Mouse (Mus musculus) mouse trophoblast stem cell (cell line): ENCODE measurements around the gene Wdfy2.

Experiments used
- in situ Hi-C, 2 experiments: fragments of 300-500 bp; cut with MseI, MboI; formaldehyde crosslinking; loops; 2 replicates in 1 of 2; 3 replicates in 1 of 2; pipeline ENCODE4 v1.15.1; 2025

Gene Wdfy2

GRCm38 (mm10) chr14:62924800-62925199 lies 87.3 kb downstream of the Wdfy2 start:
- in situ Hi-C loops, result no loop called here

DNA sequence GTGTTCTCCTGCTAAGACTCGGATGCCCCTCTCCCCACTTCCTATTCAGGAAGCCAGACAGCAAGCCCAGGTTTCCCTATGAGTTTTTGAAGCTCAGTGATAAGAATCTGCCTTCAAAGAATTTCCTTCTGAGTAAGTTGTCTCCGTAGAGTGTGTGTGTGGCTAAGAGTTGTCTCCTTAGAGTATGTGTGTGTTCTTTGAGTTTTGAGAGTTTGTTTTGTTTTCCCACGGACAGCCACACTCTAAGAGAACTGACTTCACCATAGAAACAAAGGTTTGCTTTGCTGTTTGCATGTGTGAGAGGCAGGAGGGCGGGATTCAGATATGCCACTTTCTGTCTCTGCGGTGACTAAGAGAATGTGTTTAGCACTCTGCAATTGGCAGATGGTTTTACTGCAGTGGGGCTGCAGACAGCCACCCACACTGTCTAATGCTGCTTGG lies 90.6 kb downstream of the Wdfy2 start:
- in situ Hi-C loops, result no loop called here

GRCm38 (mm10) chr14:62935361-62935760 lies 97.9 kb downstream of the Wdfy2 start:
- in situ Hi-C loops, result no loop called here

DNA sequence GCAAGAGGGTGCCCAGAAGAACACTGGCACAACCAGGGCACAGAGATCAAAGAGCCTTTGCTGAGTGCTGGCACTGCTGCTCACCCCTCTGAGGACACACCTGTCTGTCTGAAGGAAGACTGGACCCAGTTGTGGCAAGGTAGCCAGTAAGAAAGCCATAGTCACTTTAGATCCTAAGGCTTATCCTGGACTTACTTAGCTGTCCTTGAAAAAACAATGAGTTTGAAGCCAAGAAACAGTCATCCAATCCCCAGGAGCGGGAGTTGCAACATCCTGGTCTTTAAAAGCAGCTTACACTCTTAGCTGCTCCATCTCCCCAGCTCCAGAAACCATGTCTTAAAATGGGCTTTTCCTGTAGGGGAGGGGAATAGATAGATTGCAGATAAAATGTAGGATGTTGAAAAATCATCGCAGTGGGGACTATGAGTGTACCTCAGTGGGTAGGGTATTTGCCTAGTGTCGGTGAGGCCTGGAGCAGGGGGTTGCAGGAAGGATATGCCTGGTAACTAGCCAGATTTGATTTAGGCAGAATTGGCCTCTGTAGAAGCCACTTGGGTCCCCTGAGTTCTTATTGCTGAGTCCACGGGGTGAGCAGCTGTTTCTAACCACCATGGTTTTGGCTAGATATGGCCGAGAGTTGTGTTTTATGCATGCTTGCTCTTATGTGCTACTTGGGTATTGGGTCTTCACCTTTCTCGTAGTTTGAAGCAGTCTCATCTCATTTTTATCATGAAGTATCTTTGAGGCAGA lies 99.3 kb downstream of the Wdfy2 start:
- in situ Hi-C loops, result no loop called here

DNA sequence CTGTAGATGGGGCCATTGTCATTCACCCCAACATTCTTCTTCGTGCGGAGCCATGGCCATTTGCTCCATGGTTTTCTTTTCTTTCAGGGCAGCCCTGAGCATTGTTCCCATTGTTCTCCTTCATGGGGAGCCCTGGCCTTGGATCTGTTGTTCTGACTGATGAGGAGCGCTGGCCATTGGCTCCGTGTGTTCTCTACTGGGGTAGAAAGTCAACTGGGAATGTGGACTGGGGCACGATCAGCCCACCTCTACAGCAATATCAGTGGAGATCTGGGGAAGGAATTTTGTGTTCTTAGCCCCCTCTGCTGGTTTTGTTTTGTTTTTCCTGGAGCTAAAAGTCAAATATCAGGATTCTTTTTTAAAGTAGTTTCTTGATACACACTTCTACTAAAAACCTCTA lies 100.2 kb downstream of the Wdfy2 start:
- in situ Hi-C loops, result no loop called here

DNA sequence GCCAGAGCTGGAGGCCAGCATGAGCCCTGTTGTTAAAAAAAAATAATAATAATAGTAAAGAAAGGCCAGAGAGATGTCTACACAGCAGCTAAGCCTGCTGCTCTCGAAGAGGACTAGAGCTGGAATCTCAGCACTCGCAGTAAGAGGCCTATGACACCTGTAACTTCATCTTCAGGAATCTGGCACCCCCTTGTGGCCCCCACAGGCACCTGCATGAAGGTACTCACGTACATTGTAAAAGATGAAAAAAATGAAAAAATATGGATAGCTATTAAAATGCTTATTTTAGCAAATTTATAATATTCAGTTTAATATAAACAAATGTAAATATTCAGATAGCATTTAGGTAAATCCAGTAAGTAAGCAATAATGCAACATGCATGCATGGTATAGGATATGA lies 102.0 kb downstream of the Wdfy2 start:
- in situ Hi-C loops, result no loop called here

DNA sequence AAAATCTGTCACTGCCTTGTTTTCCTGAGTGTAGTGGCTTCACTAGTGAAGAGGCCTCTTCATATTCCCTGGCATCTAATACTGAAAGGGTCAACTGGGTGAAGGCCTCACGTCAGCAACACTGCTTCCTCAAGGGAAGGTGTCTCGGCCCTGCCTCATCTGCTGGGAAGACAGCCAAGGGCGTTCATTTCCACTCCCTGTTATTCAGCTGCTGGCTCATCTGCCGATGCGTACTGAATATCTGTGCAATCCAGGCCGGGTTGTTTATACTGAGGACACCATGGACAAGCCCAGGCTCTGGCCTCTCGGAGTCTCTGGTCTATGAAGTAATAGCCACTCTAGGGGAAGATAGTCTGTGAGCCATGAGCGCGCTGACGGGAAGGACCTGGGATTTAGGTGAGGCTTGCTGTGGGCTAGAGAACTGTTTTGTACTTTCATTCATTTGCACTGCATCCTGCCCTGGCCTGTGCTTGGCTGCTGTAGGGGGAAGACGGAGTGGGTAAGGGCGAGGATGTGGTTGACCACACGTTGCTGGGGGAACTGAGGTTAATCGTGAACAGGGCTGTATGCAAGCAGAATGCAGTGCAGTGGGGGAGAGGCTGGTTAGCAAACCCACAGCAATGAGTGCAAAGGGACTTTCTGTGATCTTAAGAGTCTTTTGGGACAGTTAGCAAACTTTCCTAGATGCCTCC lies 103.1 kb downstream of the Wdfy2 start:
- in situ Hi-C loops, result no loop called here

DNA sequence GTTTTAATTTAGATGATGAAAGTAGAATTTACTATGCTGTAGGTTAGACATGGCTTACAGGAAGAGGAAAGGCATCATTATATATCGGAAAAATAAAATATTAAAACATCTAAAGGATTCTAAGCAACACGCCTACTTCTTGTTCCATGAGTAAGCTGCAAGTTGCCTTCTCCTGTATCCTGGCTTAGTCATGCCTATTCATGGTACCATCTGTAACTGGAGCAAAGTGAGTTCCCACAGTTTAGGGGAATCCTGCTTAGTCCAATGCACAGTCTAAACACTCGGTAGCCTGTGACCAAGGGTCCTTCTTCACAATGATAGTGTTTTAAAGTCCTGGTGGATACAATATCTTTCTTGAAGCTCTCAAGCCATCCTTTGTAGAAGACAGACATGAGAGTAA lies 109.3 kb downstream of the Wdfy2 start:
- in situ Hi-C loops, result no loop called here

DNA sequence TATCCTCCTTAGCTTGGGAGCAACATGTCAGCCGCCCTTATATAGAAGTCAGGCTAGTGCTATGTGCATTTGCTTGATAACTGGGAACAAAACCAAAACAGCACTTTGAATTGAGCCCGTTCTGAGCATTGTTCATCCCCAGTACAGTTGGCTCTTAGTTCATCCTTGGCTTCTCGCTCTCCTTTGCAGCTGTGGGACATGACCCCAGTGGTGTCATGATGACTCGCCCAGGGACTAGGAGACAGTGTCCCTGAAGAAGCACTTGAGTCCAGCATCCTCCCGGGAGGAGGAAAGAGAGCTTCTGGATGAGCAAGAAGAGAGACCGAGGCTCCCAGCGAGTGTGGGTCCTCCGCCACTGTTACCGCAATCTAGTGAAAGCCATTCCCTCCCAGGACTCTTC lies 118.6 kb downstream of the Wdfy2 start:
- in situ Hi-C loops, result no loop called here

GRCm38 (mm10) chr14:62963632-62964031 lies 126.2 kb downstream of the Wdfy2 start:
- in situ Hi-C loops, result no loop called here

DNA sequence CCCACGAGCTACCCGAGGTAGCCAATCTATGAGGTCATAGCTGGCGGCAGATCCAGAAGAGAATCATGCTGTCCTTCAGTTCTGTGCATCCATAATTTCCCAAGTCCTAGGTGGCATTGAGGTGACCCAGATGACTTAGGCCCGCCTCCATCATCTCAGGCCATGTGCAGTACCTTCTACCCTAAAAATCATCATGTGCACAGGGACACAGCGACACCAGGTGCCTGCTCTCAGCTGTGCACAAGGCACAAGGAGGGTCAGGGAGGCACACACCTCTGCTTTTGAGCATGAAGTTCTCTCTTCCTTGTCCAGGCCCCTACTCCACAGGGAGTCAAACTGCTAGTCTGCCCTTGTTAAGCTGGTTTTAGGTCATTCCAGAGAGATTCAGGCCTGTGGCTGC lies 127.9 kb downstream of the Wdfy2 start:
- in situ Hi-C loops, result no loop called here

DNA sequence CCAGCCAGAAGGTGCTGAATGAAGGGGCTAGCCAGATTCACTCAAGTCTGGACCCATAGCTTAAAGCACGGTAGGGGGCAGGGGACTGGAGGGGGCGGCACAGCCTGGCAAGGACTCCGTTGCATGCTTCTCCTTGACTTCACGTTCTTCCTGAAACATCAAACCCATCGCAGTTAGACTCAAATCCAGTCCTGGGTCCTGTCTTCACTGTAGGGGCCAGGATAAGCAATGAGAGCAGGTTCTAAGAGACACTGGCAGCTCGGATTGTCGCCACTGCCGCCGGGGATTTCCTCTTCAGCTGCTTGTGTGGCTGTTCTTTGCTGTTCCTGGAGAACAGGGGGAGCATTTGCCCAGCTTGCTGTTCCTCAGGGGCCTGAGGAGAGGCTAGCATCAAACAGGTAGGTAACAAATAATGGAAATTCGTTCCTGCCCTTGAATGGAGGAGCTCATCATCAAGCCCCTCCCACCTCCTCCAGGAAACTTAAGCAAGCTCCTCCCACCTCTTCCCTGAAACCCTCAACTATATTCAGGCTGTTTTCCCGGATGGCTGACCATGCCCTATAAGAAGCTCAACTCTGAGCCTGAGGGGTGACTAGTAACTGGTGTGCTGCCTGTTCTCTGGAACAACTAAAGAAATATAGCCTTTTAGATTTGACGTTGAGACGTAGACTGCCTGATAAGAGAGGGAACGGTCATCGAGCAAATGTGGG lies 128.5 kb downstream of the Wdfy2 start:
- in situ Hi-C loops, result no loop called here

DNA sequence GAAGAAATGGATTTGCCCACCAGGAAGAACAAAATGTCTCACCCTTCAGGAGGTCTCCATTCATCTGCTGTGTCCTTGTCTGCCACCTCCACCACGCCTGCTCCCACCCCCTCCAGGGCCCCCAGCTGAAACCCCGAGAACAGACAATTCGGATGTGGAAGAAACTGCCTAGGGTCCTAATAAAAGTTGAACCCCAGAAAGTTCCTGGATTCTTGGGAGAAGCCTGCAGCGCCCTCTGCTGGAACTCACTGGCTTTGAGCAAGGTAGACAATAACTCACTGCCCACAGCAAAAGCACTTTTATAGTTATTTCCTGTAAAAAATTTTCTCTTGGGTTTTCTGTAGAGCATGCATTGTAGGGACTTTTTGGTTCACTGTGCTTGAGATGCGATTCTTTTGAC lies 137.6 kb downstream of the Wdfy2 start:
- in situ Hi-C loops, result no loop called here

DNA sequence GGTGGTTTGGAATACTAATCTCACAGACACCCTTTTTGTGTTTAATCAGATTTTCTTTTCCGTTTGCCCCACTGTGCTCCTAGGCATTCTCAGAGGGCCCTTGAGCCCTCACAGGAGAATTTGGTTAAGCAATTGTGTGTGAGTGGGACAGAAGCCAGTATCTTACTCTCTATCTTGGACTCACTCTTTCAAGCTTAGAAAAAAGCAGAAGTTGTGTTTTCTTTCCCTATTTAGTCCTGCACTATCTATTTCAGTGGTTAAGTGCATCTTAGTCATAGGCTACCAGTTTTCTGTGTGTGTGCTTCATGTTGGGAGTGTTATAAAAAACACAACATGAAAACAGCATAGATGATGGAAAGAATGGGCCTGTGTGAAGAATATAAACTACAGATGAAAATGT lies 142.3 kb downstream of the Wdfy2 start:
- in situ Hi-C loops, result no loop called here

- in situ Hi-C loops, result no loop called here
Observed at GRCm38 (mm10) chr14:62984410-62984809, 146.9 kb downstream of the Wdfy2 start, which contains the start of gene Defb48. Defb48 (minus strand) TSS chr14:62984510.

DNA sequence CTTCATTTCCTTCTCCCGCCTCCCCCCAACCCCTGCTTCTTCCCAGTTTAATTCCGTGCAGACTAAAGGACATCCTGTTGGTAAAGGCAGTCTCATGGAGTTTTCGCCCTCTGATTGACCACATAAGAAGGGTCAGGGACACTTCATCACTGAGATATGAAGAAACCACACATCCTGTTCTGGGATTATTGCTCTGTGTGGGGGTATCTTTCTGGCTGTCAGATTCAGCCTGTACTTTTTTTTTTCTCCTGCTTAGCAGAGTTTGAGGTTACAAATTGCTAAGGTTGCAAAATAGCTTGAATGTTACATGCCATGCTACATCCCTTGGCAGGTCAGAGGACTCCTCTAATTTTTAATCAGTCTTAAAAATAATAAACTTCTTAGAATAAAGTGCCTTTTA lies 153.8 kb downstream of the Wdfy2 start:
- in situ Hi-C loops, result no loop called here

GRCm38 (mm10) chr14:62991849-62992510 lies 154.5 kb downstream of the Wdfy2 start:
- in situ Hi-C loops, result no loop called here

- in situ Hi-C loops, result no loop called here
Observed at GRCm38 (mm10) chr14:62997777-62998176, 160.3 kb downstream of the Wdfy2 start, which contains the start of gene Defb47. Defb47 (plus strand) TSS chr14:62998077.

DNA sequence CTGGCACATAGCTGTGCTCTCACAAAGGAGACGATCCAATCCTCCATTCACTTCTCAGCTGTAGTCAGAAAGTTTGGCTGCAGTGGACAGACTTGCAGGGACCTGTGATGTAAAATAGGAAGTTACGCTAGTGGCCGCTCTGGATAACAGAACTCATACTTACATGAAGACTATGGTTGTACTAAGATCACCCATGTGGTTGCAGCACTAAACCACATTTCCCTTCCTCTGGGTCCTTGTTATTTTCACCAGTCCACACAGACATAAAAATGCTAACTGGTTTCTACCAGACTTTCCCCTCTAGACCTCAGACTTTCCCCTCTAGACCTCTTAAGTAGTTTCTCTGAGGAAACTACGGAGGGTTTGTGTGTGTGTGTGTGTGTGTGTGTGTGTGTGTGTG lies 161.5 kb downstream of the Wdfy2 start:
- in situ Hi-C loops, result no loop called here

DNA sequence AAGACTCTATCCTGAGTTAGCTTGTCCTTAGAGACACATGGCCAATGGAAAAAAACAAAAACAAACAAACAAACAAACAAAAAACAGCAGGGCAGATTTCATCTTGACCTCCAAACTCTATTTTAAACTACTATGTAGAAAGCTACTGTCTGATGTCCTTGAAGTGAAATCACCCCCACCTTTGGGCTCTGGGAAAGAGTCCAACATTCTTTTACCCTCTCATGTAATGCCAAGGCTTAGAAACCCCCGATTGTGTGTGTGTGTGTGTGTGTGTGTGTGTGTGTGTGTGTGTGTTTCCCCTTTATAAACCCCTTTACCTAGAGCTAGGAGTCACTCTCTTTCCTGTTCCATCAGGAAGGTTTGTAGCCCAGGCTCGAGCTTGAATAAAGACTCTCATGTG lies 165.1 kb downstream of the Wdfy2 start:
- in situ Hi-C loops, result no loop called here
